Mouse (Mus musculus) frontal cortex, postnatal 25 days (tissue): ENCODE data around the gene Slc24a2.
A peak's percentile ranks its signal among the peaks of the same experiment; 100 is the strongest.

ENCODE experiments used
- DNase-seq, 2 experiments: peaks; one replicate each; pipeline ENCODE4 v3.0.0; 2022; ENCODE audit warnings: low spot score in 2 of 2

The Slc24a2 gene

DNA sequence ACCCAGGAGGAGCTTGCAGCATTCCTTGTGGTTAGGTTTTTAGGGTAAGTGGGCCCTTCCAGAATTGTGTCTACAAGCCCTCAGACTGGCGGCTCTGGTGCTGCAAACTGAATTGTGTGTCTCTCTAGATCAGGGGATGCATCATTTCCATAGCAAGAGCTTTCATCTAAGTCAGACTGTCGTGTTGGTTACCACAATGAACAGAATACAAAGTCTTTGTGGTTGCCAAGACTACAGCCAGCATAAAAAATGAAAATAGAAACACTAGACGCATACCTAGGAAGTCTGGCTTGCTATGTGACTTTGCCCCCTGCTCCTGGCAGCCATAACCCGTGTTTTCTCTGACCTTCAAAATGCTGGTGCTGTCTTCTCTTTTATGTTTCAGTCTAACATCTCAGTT, 114.6 kb downstream of the Slc24a2 start:
- DNase-seq = no peak

DNA sequence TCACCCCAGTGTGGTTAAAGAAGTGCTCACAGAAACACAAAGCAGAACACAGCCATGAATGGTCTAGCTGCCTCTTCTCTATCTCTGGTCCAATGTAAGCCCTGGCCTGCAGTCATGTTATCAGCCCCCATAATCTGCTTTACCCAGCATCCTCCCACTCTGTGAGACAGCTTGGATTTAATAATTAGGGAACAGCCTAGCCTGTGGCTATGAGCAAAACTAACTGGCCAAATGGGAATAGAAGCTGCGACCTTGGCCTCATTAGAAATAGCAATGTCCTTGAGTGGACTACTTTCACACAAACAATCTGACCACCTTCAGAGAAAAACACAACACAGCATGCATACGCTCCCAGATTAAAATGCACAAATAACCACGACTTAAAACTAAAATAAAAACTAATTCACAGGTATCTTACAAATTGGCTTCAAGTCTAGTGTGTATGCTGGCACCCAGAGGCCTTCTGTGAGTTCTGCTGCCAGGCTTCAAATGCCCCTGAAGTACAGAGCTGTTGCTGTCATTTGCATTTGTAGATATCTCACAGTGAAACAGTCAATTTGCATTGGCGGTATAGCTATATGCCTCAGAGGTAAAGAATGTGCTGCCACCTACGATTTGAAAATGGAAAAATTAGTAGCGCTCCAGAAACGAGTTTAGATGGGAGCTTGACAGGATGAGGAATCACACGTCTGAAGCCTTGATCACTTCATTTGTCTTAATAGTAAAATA, 120.8 kb downstream of the Slc24a2 start:
- no peak for DNase-seq

DNA sequence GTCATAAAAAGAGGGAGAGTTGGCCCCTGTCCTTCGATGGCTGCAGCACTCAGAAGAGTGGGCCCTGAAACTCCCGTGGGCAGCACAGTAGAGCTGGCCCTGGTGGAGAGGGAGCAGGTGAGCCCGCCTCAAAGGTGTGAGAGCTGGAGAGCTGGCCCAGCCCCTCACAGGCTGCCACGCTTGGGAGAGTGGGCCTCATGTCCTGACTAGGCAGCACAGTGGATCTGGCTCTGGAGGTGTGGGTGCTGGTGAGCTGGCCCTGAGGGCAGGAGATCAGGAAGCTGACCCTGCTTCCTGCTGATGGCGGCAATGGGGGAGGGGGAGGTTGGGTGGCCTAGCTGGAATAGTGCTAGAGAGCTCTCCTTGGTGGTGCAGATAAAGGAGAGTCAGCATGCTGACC, 129.3 kb downstream of the Slc24a2 start:
- no peak for DNase-seq

- DNase-seq = no peak
Observed at GRCm38 (mm10) chr4:87096186-87096585, 134.1 kb downstream of the Slc24a2 start.

- DNase-seq = no peak
Observed at GRCm38 (mm10) chr4:87093612-87094011, 136.7 kb downstream of the Slc24a2 start.

DNA sequence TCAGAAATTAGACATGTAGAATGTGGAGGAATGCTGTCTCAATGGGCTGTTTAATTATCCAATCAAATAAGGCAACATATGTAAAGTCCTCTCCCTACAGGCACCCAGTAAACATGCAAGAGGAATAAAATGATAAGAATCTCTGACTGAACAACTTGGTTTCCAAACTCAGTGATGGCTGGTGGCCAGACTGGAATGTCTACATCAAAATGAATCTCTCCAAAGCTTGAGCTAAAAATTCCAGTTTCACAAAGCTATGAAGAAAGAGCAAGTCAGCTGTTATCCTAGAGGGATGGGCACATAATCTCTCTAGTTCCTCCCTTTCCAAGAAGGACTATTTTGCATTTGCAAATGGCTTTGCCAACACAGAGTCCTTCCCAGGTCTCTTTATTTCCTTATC, 139.4 kb downstream of the Slc24a2 start:
- no peak for DNase-seq

DNA sequence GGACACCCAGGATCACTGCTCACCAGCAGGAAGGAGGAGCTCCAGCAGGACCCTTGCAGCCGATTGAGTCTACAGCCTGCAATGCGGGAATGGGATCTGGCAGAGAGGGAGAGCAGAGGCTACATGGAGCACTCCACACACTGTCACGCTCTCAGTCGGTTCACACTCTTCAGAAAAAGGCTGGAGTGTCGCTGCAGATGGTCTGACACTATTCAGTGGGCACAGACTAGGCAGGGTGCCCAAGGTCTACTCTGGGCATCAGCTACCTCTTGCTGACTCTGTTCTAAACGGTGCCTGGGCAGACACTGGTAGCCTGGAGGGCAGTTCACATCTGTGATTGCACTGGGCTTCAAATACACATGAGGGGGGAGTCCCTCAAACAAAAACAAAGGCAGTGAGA, 141.6 kb downstream of the Slc24a2 start:
- DNase-seq = no peak

DNA sequence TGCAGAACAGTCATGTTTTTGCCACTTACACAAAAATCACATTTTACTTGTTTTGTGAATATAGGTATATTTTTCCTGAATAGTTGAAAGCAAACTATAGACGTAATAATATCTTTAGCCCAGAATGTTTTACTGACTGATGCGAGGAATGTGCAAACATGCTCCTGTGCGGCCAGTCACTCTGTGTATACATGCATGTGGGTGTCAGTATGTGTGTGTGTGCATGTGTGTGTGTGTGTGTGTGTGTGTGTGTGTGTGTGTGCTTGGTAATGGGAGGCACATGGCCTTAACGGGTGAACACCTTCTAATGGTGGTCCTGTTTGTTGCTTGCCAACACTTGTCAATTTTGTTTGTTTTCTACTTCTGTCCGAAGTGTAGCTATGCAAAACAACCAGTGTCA, 142.7 kb downstream of the Slc24a2 start:
- no peak for DNase-seq

DNA sequence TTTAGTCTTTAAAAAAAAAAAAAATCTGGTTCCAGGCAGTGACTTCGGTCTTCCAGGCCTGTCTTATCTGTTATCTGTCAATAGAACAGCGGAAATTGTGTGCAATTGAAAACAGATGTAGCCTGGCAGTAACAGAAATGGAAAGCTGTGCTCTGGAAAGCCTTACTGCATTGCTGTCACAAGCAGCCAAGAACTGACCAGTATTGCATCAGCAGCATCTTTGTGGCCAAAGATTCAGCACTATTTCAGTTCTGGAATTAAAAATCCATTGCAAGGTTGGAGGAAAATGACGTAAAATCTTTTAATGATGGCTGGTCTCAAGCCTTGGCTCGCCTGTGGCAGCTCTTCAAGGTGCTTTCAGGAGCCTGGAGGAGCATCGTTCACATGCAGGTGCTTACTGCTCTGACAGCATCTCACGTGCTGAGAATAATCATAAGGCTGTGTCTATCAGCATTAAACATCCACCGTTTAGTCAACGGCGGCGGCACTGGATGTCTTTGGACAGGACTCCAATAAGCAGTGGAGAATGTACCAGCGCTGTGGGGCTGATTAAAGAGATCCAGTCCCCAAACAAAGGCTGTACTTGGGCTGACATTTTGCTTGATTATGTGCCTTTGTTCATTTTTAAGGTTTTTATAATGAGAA, 143.2 kb downstream of the Slc24a2 start:
- DNase-seq = no peak

GRCm38 (mm10) chr4:87081321-87081720, 149.0 kb downstream of the Slc24a2 start:
- no peak for DNase-seq

DNA sequence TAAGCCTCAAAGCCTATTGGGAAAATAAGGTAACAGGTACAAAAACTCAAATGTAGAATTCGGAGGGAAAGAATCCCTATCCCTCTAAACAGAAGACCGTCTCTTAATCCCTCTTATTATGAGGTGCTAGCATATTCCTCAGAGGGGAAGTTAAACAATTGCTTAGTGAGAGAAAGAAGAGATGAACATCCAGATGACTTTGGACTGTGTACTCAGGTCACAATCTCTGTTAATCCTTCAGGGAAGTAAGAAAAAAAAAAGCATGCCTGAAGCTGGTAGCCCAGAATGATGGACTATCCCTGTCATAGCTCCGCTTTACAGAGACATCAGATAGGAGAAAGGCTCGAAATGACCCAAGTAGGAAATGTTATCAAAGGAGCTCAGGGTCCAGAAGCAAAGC, 151.0 kb downstream of the Slc24a2 start:
- DNase-seq = no peak

DNA sequence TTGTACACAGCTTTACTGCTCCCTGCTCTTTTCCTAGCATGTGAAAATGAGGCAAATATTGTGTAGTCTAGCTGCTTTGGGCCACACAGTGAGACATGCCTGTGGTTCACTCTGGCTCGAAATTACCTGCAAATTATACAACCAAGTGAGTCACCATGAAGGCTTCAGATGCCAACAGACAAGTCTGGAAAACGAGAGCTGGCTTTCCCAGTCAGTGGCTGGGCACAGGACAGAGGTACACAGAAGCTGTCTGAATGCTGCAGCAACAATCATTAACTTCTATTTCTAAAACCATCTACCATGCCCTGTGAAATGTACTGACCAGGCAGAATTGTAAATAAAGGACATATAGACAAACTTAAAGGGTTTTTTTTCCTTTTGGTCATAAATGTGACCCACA, 151.6 kb downstream of the Slc24a2 start:
- no peak for DNase-seq

- no peak for DNase-seq
Observed at GRCm38 (mm10) chr4:87075761-87076160, 154.5 kb downstream of the Slc24a2 start.

- no peak for DNase-seq
Observed at GRCm38 (mm10) chr4:87068121-87068520, 162.2 kb downstream of the Slc24a2 start.

DNA sequence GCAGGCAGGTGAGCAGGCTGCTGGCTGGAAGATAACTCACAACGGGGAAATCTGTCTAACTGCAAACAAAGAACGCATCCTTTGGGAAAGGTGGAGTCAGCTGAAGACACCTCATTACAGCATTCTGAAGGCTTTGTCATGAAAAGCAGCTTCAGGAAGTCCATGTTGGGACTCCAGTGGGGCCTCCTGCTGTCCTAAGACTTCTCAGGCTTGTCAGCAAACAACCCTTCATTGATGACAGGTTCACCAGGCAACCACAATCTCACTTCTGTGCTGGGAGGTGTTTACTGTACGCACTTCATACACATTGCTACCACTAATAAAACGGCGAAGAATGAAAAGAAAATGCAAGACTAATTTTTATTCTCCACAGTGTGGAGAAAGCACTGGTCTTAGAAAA, 165.1 kb downstream of the Slc24a2 start:
- DNase-seq = no peak

DNA sequence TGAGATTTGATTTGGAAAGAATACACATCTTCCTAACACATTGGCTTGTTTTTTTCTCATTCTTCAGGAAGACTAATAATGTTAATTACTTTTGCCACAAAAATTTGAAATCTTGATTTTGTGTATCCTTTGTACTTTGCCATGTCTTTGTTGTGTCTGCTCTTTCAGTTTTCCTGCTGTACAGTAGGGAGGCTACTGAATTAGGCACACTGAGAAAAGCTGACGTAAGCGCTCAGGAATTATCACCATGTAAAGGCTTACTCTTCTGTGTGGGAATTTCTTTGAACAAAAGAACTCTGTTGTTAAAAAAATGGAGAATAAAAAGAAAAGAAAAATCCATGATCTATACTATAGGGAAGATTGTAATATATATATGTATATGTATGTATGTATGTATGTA, 165.7 kb downstream of the Slc24a2 start:
- DNase-seq = no peak

DNA sequence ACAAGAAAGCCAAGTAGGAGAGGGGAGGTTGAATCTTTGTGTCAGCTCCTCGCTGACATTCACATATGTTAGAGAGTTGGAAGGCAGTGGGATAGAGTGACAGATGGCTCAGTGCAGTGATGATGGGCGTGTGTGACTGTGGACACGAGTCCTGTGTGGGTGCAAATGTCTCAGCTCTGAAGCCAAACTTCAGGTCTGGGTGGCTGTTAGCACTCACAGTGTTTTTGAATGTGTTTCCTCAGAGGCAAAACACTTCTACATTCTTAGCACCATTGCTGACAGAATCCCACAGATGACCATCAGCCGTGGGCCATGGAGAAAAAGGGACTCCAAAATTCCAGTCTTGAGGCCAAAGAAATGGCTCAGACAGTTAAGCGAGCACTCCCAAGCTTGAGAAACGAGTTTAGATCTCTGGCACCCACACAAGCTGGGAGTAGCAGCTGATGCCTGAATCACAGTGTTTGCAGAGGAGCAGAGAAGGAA, 167.5 kb downstream of the Slc24a2 start:
- peak in 1 of 2 experiments; percentile 52 for DNase-seq

GRCm38 (mm10) chr4:87061696-87062095, 168.6 kb downstream of the Slc24a2 start:
- DNase-seq = no peak

DNA sequence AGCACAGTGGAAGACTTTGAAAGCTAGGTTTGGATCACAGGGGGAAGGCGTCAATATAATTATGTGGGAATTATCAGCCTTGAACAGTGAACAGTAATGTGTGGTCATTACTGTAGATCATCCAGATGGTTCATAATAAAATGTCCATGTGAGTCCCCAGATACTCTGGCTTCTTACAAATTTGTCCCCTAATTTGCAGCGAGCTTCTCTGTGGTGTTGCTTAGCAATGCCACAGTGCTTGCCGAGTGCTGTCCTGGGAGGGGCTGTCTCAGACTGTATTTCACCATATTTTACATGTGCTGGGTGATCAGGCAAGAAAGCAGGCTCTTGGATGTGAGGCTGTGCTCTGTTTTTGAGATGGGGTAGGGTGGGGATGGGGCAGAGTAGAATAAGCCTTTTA, 172.7 kb downstream of the Slc24a2 start:
- DNase-seq = no peak

- DNase-seq = no peak
Observed at GRCm38 (mm10) chr4:87055768-87056167, 174.5 kb downstream of the Slc24a2 start.

GRCm38 (mm10) chr4:87052881-87053280, 177.4 kb downstream of the Slc24a2 start:
- DNase-seq = no peak

DNA sequence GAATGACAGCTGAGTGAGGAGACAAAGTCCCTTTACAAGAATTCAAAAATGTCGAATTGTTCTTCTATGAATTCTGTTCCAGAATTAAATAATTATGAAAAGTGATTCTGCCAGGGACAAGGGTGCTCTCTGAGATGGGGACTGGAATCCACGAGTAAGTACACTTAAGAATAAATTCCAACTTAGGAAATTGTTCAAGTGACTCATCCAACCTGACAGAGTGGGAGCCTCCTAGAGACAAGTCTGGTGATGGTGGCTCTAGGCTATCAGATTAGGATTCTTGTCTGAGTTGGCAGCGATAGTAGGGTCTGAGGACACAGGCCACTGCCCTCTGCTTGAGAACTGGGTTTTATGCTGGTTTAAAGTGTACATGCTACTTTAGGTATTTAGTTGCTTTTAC, 181.2 kb downstream of the Slc24a2 start:
- DNase-seq = no peak

DNA sequence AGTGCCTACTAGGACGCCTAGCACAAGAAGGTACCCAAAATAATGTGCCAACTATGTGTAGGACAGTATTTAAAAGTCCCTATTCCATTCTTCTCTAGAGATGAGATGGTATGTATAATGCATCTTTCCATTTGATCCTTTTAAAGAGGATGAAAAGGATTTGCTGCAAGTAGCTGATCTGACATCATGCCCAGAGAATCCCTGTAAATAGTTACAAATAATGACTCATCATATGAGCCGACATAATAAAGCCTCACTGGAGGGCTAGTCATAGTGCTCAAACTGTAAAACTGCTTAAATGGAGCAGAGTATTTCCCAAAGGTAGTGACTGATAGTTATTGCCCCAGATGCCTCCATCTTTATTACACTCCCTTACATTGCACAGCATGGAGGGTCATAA, 183.1 kb downstream of the Slc24a2 start:
- no peak for DNase-seq

- DNase-seq = no peak
Observed at GRCm38 (mm10) chr4:87043296-87043695, 187.0 kb downstream of the Slc24a2 start.
